ENCODE assay signal across 26 mouse cellular contexts in genomic region chr14:89573576-89573975, GRCm38 (mm10).
"Had no signal": no experiment of that assay in that cellular context is flagged by ENCODE, and none has a peak within 500 bp of the region (broad histone marks: within the 10 kb centered on the region; RNA-seq: fewer than 3 reads in every experiment).

No protein-coding gene starts in this region.

- H3K4me1 ChIP-seq: heart, embryonic 13.5 days; heart, embryonic 15.5 days; hindbrain, embryonic 13.5 days; hindbrain, embryonic 15.5 days; kidney, embryonic 15.5 days; limb, embryonic 10.5 days; limb, embryonic 12.5 days; liver, embryonic 13.5 days had no signal

- H3K4me2 ChIP-seq: heart, embryonic 11.5 days; heart, embryonic 13.5 days; heart, embryonic 15.5 days; hindbrain, embryonic 13.5 days; hindbrain, embryonic 15.5 days; kidney, embryonic 15.5 days; limb, embryonic 12.5 days; liver, embryonic 13.5 days had no signal

- H3K27ac ChIP-seq: heart, adult 2 months; heart, embryonic 13.5 days; heart, embryonic 15.5 days; hindbrain, embryonic 13.5 days; hindbrain, embryonic 15.5 days; hindbrain, postnatal 0 days; kidney, embryonic 15.5 days; kidney, postnatal 0 days; left cerebral cortex, adult 2 months; limb, embryonic 10.5 days; limb, embryonic 12.5 days; liver, embryonic 13.5 days had no signal

- H3K27me3 ChIP-seq: heart, embryonic 13.5 days; heart, embryonic 15.5 days; hindbrain, embryonic 13.5 days; hindbrain, embryonic 15.5 days; kidney, embryonic 15.5 days; limb, embryonic 12.5 days; liver, embryonic 13.5 days had no signal

- ATAC-seq: hindbrain, postnatal 0 days; intestine, embryonic 16.5 days had no signal

- H3K4me3 ChIP-seq: heart, adult 2 months; heart, embryonic 13.5 days; heart, embryonic 15.5 days; hindbrain, embryonic 13.5 days; hindbrain, embryonic 15.5 days; kidney, embryonic 15.5 days; left cerebral cortex, adult 2 months; limb, embryonic 10.5 days; limb, embryonic 12.5 days; liver, embryonic 13.5 days had no signal

- H3K36me3 ChIP-seq: heart, embryonic 13.5 days; heart, embryonic 15.5 days; hindbrain, embryonic 13.5 days; hindbrain, embryonic 15.5 days; kidney, embryonic 15.5 days; limb, embryonic 10.5 days; limb, embryonic 12.5 days; liver, embryonic 13.5 days had no signal

- DNase-seq: gastrocnemius, postnatal 14 days; gastrocnemius, postnatal 36 days; heart, adult 11 months; heart, adult 2 months; heart, postnatal 14 days; heart, postnatal 36 days; kidney, adult 11 months; kidney, adult 2 months; kidney, adult 9 months; kidney, postnatal 14 days; kidney, postnatal 36 days; layer of hippocampus, adult 9-11 months; liver; liver, embryonic 13.5 days had no signal

- H3K9me3 ChIP-seq: heart, embryonic 13.5 days; heart, embryonic 15.5 days; hindbrain, embryonic 13.5 days; hindbrain, embryonic 15.5 days; kidney, embryonic 15.5 days; limb, embryonic 10.5 days; limb, embryonic 12.5 days; liver, embryonic 13.5 days had no signal

- H3K9ac ChIP-seq: heart, embryonic 13.5 days; heart, embryonic 15.5 days; hindbrain, embryonic 13.5 days; hindbrain, embryonic 15.5 days; kidney, embryonic 15.5 days; limb, embryonic 12.5 days; liver, embryonic 13.5 days had no signal
